Mouse (Mus musculus) cerebellum, adult 18-20 months (tissue): ENCODE measurements around the gene Jpt1.
"Not testable (repeated sequence)": the region's sequence is repeated elsewhere in the genome, so short reads cannot be mapped to it uniquely, and the experiment has no call there.

Experiments used
- DNase-seq, 2 experiments: peaks; one replicate each; pipeline ENCODE4 v3.0.0; 2021

Jpt1 gene

GRCm38 (mm10) chr11:115514238-115514663 is at the start of gene Jpt1:
Gene Jpt1, minus strand, starts transcription at chr11:115514387.
- peak; percentile 94 to 96 for DNase-seq

DNA sequence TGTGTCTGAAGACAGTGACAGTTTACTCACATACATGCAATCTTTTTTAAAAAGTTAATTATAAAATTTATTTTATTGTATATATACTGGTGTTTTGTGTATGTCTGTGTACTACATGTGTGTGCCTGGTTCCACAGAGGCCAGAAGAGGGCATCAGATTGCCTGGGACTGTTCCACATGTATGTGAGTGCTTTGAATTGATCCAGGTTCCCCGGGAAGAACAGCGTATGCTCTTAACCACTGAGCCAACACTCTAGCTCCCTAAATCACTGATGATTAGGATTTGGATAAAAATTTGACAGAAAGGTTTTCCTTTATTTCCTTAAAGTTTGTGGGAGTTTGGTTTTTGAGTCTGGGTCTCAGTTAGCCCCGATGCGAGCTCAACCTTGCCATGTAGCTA is 49.2 kb upstream of the Jpt1 start:
- peak in 1 of 2 experiments; percentile 23 for DNase-seq

GRCm38 (mm10) chr11:115555717-115556116 is 41.5 kb upstream of the Jpt1 start:
- DNase-seq: no peak

DNA sequence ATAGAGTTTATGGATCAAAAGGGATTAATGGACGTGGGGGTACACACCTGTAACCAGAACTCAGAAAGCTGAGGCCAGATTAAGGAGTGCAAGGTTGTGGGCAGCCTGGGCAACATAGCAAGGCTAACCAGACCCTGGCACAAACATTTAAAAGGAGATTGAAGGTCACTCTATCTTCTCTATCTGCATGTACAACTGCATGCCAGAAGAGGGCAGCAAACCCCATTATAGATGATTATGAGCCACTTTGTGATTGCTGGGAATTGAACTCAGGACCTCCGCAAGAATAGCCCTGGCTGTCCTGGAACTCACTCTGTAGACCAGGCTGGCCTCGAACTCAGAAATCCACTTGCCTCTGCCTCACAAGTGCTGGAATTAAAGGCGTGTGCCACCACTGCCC is 38.6 kb upstream of the Jpt1 start:
- no peak for DNase-seq

DNA sequence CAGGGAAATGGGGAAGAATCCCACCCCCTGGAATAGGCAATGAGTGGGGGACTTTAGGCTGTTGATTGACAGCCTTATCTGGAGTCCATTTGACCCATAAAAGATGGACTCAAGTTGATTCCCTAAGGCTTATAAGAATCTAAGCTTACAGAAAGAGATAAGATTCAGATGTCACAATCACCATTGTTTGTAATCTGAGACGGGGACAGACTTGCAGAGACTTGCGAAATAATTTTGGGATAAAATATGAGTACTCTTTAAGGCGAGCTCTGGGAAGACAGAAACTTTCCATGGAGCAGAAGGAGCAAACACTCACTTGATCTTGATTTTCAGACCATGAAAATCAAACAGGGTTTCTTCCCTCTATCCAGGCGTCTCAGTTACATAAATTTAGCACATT is 29.4 kb upstream of the Jpt1 start:
- DNase-seq: no peak

- no peak for DNase-seq
Measured at GRCm38 (mm10) chr11:115538045-115538444, 23.9 kb upstream of the Jpt1 start.

DNA sequence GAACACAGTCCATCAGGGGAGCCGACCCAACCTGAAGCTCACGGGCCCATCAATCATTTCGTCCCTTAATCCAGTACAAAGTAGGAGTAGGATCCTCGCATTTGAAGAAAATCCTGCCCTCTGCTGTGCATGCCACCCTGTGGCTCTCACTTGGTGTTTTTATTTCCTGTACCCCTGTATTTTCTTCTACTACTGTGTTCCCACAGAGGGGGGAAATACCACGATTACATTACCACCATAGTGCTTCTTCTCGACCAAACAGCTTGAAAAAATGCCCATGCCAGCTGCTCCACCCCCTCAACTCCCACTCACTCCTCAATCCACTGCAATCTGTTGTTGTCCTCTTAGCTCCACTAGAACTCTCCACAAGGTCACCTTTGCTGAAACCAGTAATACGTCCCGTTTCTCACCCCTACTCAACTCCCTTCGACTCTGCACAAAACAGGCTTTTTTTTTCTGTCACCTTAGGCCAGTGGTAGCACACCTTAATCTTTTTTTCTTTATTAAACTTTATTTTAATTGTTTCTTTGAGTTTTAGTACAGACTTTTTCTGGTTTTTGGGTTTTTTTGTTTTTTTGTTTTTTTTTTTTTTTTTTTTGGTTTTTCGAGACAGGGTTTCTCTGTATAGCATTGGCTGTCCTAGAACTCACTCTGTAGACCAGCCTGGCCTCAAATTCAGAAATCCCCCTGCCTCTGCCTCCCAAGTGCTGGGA is 22.8 kb upstream of the Jpt1 start:
- no peak for DNase-seq

DNA sequence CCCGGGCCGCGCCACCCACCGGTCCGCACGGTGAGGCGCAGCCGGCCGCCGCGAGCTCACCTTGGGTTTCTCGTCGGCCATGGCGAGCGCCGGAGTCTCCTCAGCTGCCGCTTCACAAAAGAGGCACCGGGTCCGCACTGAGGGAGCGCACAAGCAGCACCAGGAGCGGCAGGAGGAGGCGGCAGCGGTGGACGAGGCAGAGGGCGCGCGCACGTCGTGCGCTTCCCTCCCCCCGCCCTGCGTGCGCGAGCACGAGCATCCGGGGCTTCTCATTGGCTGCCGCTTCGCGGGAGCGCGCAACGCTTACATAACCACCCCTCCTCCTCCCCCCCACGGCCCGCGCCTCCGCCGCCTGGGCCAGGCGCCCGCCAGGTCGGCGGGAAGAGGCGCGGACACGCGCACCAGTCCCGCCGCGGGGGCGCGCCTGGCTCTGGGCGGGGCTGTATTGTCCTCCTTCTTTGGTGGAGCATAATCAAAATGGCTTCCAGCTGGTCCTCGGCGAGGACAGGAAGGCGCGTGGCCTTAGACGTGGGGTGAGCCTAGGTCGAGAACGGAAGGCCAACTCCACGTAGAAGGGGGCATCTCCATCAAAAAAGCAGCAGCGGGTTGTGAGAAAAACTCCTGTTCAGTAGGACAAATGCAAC is 22.0 kb upstream of the Jpt1 start, which contains the start of gene Sumo2:
Gene Sumo2, minus strand, starts transcription at position 239 of the 644 bp plus-strand sequence.
- peak; percentile 94 to 100 for DNase-seq

- peak; percentile 58 to 77 for DNase-seq
Measured at GRCm38 (mm10) chr11:115535401-115536037, 21.3 kb upstream of the Jpt1 start.

- DNase-seq: no peak
Measured at GRCm38 (mm10) chr11:115534759-115535371, 20.7 kb upstream of the Jpt1 start.

GRCm38 (mm10) chr11:115526446-115526845 is 12.3 kb upstream of the Jpt1 start:
- not testable (repeated sequence) for DNase-seq

GRCm38 (mm10) chr11:115522703-115523102 is 8.5 kb upstream of the Jpt1 start:
- no peak for DNase-seq

- DNase-seq: no peak
Measured at GRCm38 (mm10) chr11:115522238-115522637, 8.1 kb upstream of the Jpt1 start.

- DNase-seq: no peak
Measured at GRCm38 (mm10) chr11:115521080-115521479, 6.9 kb upstream of the Jpt1 start.

DNA sequence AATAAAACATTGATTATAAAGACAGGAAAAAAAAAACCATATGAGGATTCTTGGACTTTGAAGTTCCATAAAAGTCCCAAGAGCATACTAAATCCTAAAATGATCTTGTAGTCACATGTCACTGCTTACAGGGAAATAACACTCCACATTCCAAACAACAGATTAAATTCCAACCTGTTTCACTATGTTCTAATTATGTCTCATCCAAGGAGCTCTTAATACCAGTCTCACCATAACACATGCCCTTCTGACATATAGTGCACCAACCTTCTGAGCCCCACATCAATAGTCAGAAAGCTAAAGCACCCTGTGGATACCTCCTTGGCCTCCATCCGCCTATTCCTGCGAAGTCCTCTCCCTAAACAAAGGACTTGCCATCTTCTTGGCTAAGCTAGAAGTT is 6.0 kb upstream of the Jpt1 start:
- DNase-seq: no peak

DNA sequence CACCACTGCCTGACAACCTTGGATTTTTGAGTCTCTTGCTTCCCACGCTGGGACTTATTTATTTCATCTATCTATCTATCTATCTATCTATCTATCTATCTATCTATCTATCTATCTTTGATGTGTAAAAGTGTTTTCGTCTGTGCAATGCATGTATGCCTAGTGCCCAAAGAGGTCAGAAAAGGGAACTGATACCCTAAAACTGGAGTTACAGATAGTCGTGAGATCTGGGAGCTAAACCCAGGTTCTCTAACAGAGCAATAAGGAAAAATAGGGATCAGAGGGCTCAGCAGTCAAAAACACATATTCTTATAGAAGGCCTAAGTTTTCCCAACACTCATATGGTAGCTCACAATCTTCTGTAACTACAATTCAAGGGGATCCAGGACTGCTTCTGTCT is 5.4 kb upstream of the Jpt1 start:
- DNase-seq: no peak

- DNase-seq: peak; percentile 22 to 35
Measured at GRCm38 (mm10) chr11:115518693-115519092, 4.5 kb upstream of the Jpt1 start.

DNA sequence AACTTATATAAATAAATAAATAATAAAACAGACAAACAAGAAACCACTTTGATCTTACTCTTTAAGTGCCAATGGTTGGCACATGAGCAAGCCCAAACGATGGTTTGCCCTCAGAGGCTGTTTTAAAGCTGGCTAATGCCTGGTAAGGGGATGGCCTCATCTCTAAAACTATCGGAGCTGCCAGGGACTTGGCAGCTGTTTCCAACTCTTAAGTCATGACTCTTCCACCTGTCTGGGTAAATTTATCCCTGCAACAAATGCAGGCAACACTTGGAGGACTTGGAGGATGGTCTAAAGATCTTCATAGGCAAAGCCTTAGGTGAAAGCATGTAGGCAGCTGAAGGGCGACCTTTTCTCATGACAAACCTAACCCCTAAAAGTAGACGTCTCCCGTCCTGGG is 2.8 kb upstream of the Jpt1 start:
- no peak for DNase-seq

- DNase-seq: no peak
Measured at GRCm38 (mm10) chr11:115515021-115515420, 834 bp upstream of the Jpt1 start.

DNA sequence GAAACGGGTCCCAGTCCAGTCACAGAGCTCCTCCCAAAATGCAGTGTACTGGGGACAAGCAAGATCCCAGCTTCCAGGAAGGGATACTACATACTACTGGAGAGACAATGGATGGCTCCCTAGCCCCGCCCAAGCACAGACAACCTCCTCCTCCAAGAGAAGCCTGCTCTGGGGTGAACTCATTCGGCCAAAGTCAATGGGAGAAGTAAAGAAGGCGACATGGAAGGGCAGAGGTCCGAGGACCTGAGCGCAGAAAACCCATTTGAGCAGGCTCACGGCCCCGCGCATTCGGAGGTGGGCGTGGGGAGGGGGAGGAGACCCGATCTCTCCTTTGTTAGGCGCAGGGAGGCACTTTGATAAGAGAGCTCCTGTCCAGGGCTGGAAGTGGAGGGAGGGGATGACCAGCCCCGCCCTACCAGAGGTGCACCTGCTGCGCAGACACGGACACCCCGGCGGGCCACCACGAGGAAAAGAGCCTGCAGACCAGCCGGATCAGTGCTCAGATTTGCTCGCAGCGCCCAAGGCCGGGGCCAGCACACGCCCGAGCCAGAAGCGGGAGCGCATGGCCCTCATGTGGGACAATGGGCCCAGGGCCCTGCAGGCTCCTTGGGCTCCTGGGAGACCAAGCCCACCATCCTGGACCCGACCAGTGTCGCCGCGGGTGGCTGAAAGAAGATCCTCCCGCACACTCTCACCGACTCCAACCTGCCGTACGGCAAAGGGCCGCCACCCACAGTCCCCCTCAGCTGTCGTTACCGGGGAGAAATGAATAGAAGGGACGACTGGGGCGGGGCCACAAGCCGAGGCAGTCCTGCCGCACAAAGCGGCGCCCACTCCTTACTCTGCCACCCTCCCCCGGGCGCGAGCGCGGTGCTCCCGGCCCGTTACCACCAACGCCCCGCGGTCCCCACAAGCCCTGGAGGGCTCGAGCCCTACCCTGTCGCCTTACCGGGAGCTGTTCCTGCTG is 633 bp downstream of the Jpt1 start:
- peak; percentile 55 to 56 for DNase-seq

GRCm38 (mm10) chr11:115512407-115513183 is 1.6 kb downstream of the Jpt1 start:
- DNase-seq: no peak
